Mouse (Mus musculus): ENCODE data around the gene Vps8. TPM values are rescaled to one million over a fixed set of nuclear protein-coding genes. Genes with fewer than 3 reads are reported as not detected.

Gene Vps8
- polyA plus RNA-seq, 1 experiment from 2014 or later: 10.7 TPM

GRCm38 (mm10) chr16:21525376-21525775 lies 102.5 kb downstream of the Vps8 start:
- Histone ChIP-seq H3K4me1 (no peaks in the 10 kb centered on the region), H3K27me3 (no peaks in the 10 kb centered on the region), H3K36me3 (peaks cover 7% of the 10 kb centered on the region; the same call in 1 of the 2 replicates), H3K9me3 (no peaks in the 10 kb centered on the region), H3K4me2 (no peak overlapping the region), H3K27ac (no peak overlapping the region), H3K9ac (no peak overlapping the region), H3K4me3 (no peak overlapping the region)
- WGBS: 90% methylated on average over 1 of the region's 1 CpGs
- no peak for ATAC-seq (ENCODE audit: insufficient number of reproducible peaks, insufficient read depth, low FRiP score, low TSS enrichment, low read depth)

GRCm38 (mm10) chr16:21527271-21528007 lies 104.5 kb downstream of the Vps8 start:
- no peak overlapping the region for H3K4me2 ChIP-seq
- H3K4me3 ChIP-seq: no peak overlapping the region
- no peak overlapping the region for H3K27ac ChIP-seq
- no peaks in the 10 kb centered on the region for H3K4me1 ChIP-seq
- H3K9me3 ChIP-seq: no peaks in the 10 kb centered on the region
- no peaks in the 10 kb centered on the region for H3K27me3 ChIP-seq
- H3K36me3 ChIP-seq: 0 out of 2 replicates have a peak, but pooled peaks cover 3% of the 10 kb centered on the region
- H3K9ac ChIP-seq: no peak overlapping the region
- ATAC-seq (ENCODE audit: insufficient number of reproducible peaks, insufficient read depth, low FRiP score, low TSS enrichment, low read depth): no peak
- 91% methylated on average over 10 of the region's 10 CpGs for whole genome bisulfite sequencing

GRCm38 (mm10) chr16:21533503-21533902 lies 110.6 kb downstream of the Vps8 start:
- Histone ChIP-seq H3K4me1 (no peaks in the 10 kb centered on the region), H3K9me3 (no peaks in the 10 kb centered on the region), H3K4me2 (no peak overlapping the region), H3K27me3 (no peaks in the 10 kb centered on the region), H3K4me3 (no peak overlapping the region), H3K27ac (no peak overlapping the region), H3K36me3 (no peaks in the 10 kb centered on the region), H3K9ac (no peak overlapping the region)
- ATAC-seq (ENCODE audit: insufficient number of reproducible peaks, insufficient read depth, low FRiP score, low TSS enrichment, low read depth): no peak
- 84% methylated on average over 4 of the region's 4 CpGs for WGBS

GRCm38 (mm10) chr16:21536240-21537005 lies 113.5 kb downstream of the Vps8 start:
- no peak for ATAC-seq (ENCODE audit: insufficient number of reproducible peaks, insufficient read depth, low FRiP score, low TSS enrichment, low read depth)
- no peak overlapping the region for H3K9ac ChIP-seq
- H3K4me1 ChIP-seq: no peaks in the 10 kb centered on the region
- WGBS: 78% methylated on average over 7 of the region's 7 CpGs
- no peaks in the 10 kb centered on the region for H3K27me3 ChIP-seq
- no peaks in the 10 kb centered on the region for H3K9me3 ChIP-seq
- no peak overlapping the region for H3K4me2 ChIP-seq
- H3K27ac ChIP-seq: no peak overlapping the region
- H3K4me3 ChIP-seq: no peak overlapping the region
- no peaks in the 10 kb centered on the region for H3K36me3 ChIP-seq

GRCm38 (mm10) chr16:21537312-21537711 lies 114.4 kb downstream of the Vps8 start:
- 67% methylated on average over 3 of the region's 3 CpGs for WGBS
- Histone ChIP-seq H3K9ac (no peak overlapping the region), H3K4me1 (no peaks in the 10 kb centered on the region)

GRCm38 (mm10) chr16:21538889-21539288 lies 116.0 kb downstream of the Vps8 start:
- 55% methylated on average over 2 of the region's 2 CpGs for WGBS
- no peaks in the 10 kb centered on the region for H3K36me3 ChIP-seq
- H3K27ac ChIP-seq: no peak overlapping the region
- H3K4me3 ChIP-seq: no peak overlapping the region
- no peaks in the 10 kb centered on the region for H3K9me3 ChIP-seq
- no peaks in the 10 kb centered on the region for H3K4me1 ChIP-seq
- H3K9ac ChIP-seq: no peak overlapping the region
- no peak overlapping the region for H3K4me2 ChIP-seq
- no peak for ATAC-seq (ENCODE audit: insufficient number of reproducible peaks, insufficient read depth, low FRiP score, low TSS enrichment, low read depth)
- no peaks in the 10 kb centered on the region for H3K27me3 ChIP-seq

More at GRCm38 (mm10) chr16:21537312-21537711, 114.4 kb downstream of the Vps8 start:
- no peak overlapping the region for H3K4me2 ChIP-seq
- no peaks in the 10 kb centered on the region for H3K36me3 ChIP-seq
- no peaks in the 10 kb centered on the region for H3K9me3 ChIP-seq
- H3K27ac ChIP-seq: no peak overlapping the region
- no peaks in the 10 kb centered on the region for H3K27me3 ChIP-seq
- H3K4me3 ChIP-seq: no peak overlapping the region
- ATAC-seq (ENCODE audit: insufficient number of reproducible peaks, insufficient read depth, low FRiP score, low TSS enrichment, low read depth): no peak

- H3K4me2 ChIP-seq: no peak overlapping the region
- WGBS: 42% methylated on average over 1 of the region's 1 CpGs
Observed at GRCm38 (mm10) chr16:21542559-21542958, 119.6 kb downstream of the Vps8 start.

GRCm38 (mm10) chr16:21547446-21547845 lies 124.5 kb downstream of the Vps8 start:
- WGBS: 78% methylated on average over 5 of the region's 5 CpGs
- H3K27ac ChIP-seq: no peak overlapping the region
- no peaks in the 10 kb centered on the region for H3K4me1 ChIP-seq
- no peaks in the 10 kb centered on the region for H3K27me3 ChIP-seq
- H3K9me3 ChIP-seq: no peaks in the 10 kb centered on the region
- H3K9ac ChIP-seq: no peak overlapping the region
- H3K4me2 ChIP-seq: no peak overlapping the region
- no peak overlapping the region for H3K4me3 ChIP-seq
- 0 out of 2 replicates have a peak, but pooled peaks cover 3% of the 10 kb centered on the region for H3K36me3 ChIP-seq
- no peak for ATAC-seq (ENCODE audit: insufficient number of reproducible peaks, insufficient read depth, low FRiP score, low TSS enrichment, low read depth)

More at GRCm38 (mm10) chr16:21542559-21542958, 119.6 kb downstream of the Vps8 start:
- no peaks in the 10 kb centered on the region for H3K4me1 ChIP-seq
- H3K9ac ChIP-seq: no peak overlapping the region
- ATAC-seq (ENCODE audit: insufficient number of reproducible peaks, insufficient read depth, low FRiP score, low TSS enrichment, low read depth): no peak
- H3K4me3 ChIP-seq: no peak overlapping the region
- H3K27me3 ChIP-seq: no peaks in the 10 kb centered on the region
- no peak overlapping the region for H3K27ac ChIP-seq
- 0 out of 2 replicates have a peak, but pooled peaks cover 3% of the 10 kb centered on the region for H3K36me3 ChIP-seq
- H3K9me3 ChIP-seq: no peaks in the 10 kb centered on the region

- no peaks in the 10 kb centered on the region for H3K4me1 ChIP-seq
- ATAC-seq (ENCODE audit: insufficient number of reproducible peaks, insufficient read depth, low FRiP score, low TSS enrichment, low read depth): no peak
Observed at GRCm38 (mm10) chr16:21549751-21550150, 126.8 kb downstream of the Vps8 start.

GRCm38 (mm10) chr16:21550453-21550852 lies 127.5 kb downstream of the Vps8 start:
- no peaks in the 10 kb centered on the region for H3K27me3 ChIP-seq
- WGBS: 69% methylated on average over 7 of the region's 7 CpGs
- no peak overlapping the region for H3K27ac ChIP-seq
- no peak overlapping the region for H3K4me2 ChIP-seq
- ATAC-seq (ENCODE audit: insufficient number of reproducible peaks, insufficient read depth, low FRiP score, low TSS enrichment, low read depth): no peak
- H3K9me3 ChIP-seq: no peaks in the 10 kb centered on the region
- H3K4me1 ChIP-seq: no peaks in the 10 kb centered on the region
- no peak overlapping the region for H3K9ac ChIP-seq
- no peak overlapping the region for H3K4me3 ChIP-seq
- H3K36me3 ChIP-seq: no peaks in the 10 kb centered on the region

More at GRCm38 (mm10) chr16:21549751-21550150, 126.8 kb downstream of the Vps8 start:
- H3K36me3 ChIP-seq: 0 out of 2 replicates have a peak, but pooled peaks cover 3% of the 10 kb centered on the region
- no peak overlapping the region for H3K4me2 ChIP-seq
- no peak overlapping the region for H3K4me3 ChIP-seq
- no peaks in the 10 kb centered on the region for H3K27me3 ChIP-seq
- no peak overlapping the region for H3K27ac ChIP-seq
- no peak overlapping the region for H3K9ac ChIP-seq
- no peaks in the 10 kb centered on the region for H3K9me3 ChIP-seq
- 55% methylated on average over 4 of the region's 4 CpGs for WGBS

GRCm38 (mm10) chr16:21553506-21553905 lies 130.6 kb downstream of the Vps8 start:
- Histone ChIP-seq H3K9me3 (no peaks in the 10 kb centered on the region), H3K27me3 (no peaks in the 10 kb centered on the region), H3K4me3 (no peak overlapping the region), H3K4me2 (no peak overlapping the region), H3K4me1 (no peaks in the 10 kb centered on the region), H3K9ac (no peak overlapping the region), H3K36me3 (no peaks in the 10 kb centered on the region), H3K27ac (no peak overlapping the region)
- WGBS: 76% methylated on average over 3 of the region's 3 CpGs
- no peak for ATAC-seq (ENCODE audit: insufficient number of reproducible peaks, insufficient read depth, low FRiP score, low TSS enrichment, low read depth)

Data from embryonic facial prominence, embryonic 13.5 days (tissue).